Mouse (Mus musculus) naive thymus-derived CD4-positive, alpha-beta T cell, adult 2 months (primary cell): ENCODE measurements around the gene Iqcg.

Experiments used
- DNase-seq: peaks from one replicate; pipeline ENCODE4 v3.0.0-alpha.2; 2011; ENCODE audit warnings: low read depth

Iqcg gene

DNA sequence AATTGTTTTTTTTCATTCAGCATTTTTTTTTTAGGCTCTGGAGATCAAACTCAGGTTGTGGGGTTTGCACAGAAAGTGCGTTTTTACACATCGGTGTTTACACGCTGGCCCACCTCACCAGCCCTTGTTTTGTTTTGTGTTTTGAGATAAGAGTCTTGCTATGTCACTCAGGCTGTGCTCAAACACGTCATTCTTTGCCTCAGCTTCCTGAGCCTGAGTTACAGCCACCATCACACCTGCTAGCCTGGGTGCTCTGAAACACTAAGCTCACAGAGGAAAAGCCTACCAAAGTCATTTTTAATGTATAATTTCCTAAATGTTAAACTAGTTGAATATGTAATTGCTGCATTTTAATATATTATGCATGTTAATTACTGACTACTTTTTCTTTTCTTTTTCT lies 74.6 kb downstream of the Iqcg start:
- DNase-seq = no peak

DNA sequence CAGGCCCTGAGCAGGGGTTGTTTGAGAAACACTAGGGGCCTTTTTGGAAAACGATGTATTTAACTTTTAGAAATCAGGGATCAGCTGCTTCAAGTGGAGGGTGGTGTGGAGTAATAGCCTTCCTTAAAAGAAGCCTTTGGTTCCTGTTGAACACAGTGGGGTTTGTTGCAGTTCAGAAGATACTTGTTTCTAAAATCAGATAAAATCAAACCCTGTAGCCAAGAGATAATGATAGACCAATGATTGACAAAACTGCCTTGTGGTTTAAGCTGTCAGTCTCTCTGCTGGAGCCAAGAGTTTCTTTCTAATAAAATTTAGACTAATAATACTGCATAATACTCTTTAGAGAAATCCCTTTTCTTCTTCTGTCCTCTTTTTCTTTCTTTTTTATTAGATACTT lies 75.8 kb downstream of the Iqcg start:
- no peak for DNase-seq

DNA sequence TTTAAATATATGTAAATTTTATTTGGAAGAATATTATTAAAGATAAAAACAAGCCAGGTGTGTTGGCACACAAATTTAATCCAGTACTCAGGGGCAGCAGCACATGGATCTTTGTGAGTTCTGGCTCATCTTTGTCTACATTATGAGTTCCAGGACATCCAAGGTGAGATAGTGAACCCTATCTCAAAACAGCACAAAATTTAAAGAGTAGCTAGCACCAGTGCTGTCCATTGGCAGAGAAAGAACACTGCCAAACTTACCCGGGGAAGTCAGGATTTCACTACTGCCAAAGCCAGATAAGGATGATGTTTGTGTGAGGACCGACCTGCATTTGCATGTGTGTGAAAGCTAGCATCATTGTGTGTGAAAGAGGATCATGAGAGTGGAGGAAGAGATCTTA lies 83.0 kb downstream of the Iqcg start:
- DNase-seq = no peak

DNA sequence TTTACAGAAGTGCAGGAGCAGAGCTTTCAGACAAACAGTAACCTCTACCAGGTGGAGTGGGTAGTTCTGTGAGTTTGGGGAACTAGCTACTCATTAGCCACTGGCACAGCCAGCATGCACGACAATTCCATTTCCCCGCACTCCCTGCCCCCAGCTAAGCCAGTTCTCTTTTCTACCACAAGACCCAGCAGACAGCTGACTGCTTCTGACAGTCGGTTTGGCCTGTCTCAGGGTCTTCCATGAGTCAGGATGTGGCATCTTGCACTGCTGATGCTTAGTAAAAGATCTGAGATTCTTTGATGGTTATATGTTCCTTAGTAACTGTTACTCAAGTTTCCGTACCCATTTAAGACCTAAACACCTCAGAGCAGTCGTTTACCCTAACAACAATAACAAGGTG lies 83.5 kb downstream of the Iqcg start:
- DNase-seq = peak; percentile 69
